Mouse (Mus musculus) thymus, adult 2 months (tissue): ENCODE measurements around the gene Rarb.

Source experiments
- CTCF ChIP-seq: fragments of 200-500 bp; IDR thresholded peaks from 2 replicates; pipeline ENCODE4 v1.5.1; 2012; ENCODE audit warnings: mild to moderate bottlenecking, control low read depth, low read length, moderate library complexity, borderline replicate concordance; ENCODE audit not compliant: control insufficient read depth, poor library complexity, insufficient read depth; ENCODE audit errors: extremely low read depth
- POLR2A ChIP-seq: fragments of 200-500 bp; IDR thresholded peaks from 2 replicates; pipeline ENCODE4 v1.6.1; 2012; ENCODE audit warnings: mild to moderate bottlenecking, low read length, control low read depth, moderate library complexity; ENCODE audit not compliant: control insufficient read depth, poor library complexity, insufficient read depth; ENCODE audit errors: extremely low read depth

- TF ChIP-seq POLR2A (no peak), CTCF (no peak)
Measured at GRCm38 (mm10) chr14:16432550-16432949, 386.4 kb downstream of the Rarb start.
